Mouse (Mus musculus) inflammation-experienced regulatory T-cells, adult 6 months (primary cell): ENCODE data around the gene Ifna12. TPM values are rescaled to one million over a fixed set of nuclear protein-coding genes. Genes with fewer than 3 reads are reported as not detected.
"Not testable (repeated sequence)": the region's sequence is repeated elsewhere in the genome, so short reads cannot be mapped to it uniquely, and the experiment has no call there.

Source experiments
- ATAC-seq: one replicate; pipeline ENCODE4 v1.8.0; 2017
- polyA plus RNA-seq, 3 experiments: library from polyadenylated mRNA; unstranded; fragments of 100-300 nt; shearing (Covaris generic); gene quantifications; one replicate each; pipeline ENCODE4 v1.2.1; 2017

Gene Ifna12
- polyA plus RNA-seq: not detected

DNA sequence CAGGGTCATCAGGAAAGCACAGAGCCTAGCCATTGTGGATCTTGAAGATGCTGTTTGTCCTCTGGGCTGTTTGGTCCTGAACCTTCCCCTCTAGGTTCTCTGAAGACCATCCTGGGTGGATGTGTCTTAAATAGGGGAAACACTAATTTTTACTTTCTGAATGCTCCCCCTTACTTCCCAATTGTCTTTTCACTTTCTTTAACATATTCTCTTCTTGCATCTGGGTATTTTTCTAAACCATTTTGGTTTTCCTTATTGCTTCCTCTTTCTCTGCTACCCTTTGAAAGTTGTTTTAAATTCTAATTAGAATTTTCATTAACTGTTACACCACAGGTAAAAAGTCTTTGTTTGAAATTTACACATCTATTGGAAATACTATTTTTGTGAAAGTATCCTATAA is at the start of gene Ifna12:
Ifna12 (minus strand) TSS at position 101 of the 400 bp plus-strand sequence.
- no peak for ATAC-seq

DNA sequence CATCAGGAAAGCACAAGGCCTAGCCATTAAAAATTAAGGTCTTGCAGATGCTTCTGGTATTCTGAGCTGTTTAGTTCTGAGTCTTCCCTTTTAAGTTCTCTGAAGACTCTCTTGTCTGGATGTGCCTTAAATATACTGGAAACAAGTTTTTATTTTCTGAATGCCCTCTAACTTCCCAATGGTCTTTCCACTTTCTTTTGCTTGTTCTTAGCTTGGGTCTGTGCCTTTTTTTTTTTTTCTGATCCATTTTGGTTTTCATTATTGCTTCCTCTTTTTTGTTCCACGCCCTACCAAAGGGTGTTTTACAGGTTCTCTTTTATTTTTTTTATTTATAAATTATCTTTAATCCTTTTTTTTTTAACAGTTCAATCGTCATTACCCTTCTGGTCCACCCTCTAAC is 41.2 kb upstream of the Ifna12 start, which contains the start of gene Ifna13:
Ifna13 (minus strand) TSS at position 101 of the 400 bp plus-strand sequence.
- ATAC-seq: no peak

DNA sequence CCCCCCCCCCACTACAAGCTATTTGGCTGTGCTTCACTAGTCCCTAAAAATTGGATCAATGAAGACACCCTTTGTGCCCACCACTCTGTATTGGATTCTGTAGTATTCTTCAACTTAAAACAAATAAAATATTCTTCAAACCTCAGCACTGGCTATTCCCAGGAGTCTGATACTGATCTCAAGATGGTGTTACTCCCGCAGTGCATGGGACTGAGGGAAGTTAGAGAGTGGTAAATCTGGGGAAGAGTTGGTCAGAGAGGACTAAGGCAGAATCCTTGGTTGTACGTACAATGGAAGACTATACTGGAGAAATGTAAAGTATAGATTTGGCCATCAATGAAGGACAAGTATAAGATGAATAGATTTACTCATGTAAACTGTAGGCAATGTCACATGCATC is 39.4 kb upstream of the Ifna12 start:
- no peak for ATAC-seq

DNA sequence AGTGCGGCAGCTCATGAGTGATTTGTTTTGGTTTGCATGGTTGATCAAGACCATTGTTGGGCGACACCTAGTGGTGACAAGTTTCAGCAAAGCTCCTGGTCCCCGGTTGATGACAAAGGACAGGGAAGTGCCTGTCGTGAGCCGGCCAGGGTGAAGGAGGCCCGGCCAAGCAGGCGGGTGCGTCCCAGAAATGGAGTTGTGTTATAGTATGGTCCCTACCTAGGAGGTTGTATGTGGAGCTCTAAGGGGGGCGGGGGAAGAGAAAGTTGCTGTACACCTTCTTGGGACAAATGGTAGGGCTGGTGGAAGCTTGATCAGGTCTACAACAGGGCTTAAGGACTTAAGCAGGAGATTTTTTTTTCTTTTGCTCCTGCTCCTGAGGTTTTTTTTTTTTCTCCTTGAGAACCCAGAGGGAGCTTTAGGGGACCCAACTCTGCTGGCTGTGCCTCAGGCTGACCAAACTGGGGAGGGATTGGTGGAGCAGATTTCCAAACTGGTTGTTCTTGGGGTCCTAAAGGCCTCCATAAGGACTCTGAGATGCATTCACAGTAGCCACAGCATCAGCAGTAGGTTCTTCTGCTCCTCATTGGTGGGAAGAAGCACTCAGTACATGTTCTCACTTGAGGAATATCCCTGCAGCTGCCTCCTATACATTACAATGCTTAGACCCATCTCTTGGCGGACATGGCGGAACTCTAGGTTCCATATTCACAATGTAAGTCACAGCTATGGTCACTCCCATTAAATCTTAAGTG is 38.1 kb upstream of the Ifna12 start:
- peak; percentile 93 for ATAC-seq

DNA sequence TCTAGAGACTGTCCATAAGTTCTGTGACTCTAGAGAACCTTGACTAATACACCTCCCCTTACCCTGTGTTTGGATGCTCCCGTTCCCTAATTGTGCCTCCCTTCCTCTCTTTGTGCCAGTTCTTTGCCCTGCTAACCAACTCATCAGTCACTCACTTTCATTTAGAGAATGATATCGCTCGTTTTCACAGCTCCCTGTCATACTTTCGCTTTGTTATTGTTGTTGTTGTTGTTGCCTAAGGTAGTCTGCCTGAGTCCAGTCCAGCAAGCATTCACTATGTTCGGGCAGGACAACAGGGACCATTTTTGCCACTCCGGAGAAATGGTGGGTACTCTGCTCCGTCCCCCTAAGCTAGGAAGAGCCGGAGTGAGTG is 37.5 kb upstream of the Ifna12 start:
- peak; percentile 62 for ATAC-seq

DNA sequence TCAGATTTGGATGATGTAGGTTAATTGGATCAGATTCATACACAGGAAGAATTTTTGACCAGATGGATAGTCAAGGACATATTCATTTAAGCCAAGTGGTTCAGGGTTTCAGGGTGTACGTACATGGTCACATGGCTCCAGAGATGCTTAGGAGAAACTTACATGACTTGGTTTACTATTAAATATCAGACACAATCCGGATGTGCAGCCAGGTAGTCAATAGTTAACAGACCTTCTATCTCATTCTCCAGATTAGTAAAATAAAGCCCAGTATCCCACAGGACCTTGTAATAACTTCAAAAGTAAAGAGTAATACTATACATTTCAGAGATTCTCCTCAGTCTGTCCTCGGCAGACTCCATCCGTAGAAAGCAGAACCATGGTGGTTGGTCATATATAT is 31.1 kb upstream of the Ifna12 start, which contains the start of gene C87499:
C87499 (minus strand) TSS at position 101 of the 400 bp plus-strand sequence.
- no peak for ATAC-seq

DNA sequence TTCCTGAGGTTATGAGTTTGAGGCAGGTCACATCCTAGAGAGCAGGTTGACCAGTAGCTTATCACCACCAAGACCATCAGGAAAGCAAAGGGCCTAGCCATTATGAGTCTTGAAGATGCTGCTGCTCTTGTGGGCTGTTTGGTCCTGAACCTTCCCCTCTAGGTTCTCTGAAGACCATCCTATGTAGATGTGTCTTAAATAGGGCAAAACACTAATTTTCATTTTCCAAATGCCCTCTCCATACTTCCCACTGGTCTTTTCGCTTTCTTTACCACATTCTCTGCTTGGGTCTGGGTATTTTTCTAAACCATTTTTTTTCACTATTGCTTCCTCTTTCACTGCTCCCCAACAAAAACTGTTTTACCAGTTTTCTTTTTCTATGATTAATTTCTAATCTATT is 10.9 kb downstream of the Ifna12 start, which contains the start of gene Ifna9:
Ifna9 (minus strand) TSS at position 101 of the 400 bp plus-strand sequence.
- no peak for ATAC-seq

DNA sequence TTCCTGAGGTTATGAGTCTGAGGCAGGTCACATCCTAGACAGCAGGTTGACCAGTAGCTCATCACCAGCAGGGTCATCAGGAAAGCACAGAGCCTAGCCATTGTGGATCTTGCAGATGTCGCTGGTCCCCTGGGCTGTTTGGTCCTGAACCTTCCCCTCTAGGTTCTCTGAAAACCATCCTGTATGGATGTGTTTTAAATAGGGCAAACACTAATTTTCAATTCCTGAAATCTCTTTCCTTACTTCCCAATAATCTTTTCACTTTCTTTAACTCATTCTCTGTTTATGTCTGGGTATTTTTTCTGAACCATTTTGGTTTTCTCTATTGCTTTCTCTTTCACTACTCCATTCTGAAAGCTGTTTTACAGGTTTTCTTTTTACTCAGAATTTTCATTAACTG is 31.5 kb downstream of the Ifna12 start, which contains the start of gene Ifna14:
Ifna14 (minus strand) TSS at position 101 of the 400 bp plus-strand sequence.
- ATAC-seq: no peak

DNA sequence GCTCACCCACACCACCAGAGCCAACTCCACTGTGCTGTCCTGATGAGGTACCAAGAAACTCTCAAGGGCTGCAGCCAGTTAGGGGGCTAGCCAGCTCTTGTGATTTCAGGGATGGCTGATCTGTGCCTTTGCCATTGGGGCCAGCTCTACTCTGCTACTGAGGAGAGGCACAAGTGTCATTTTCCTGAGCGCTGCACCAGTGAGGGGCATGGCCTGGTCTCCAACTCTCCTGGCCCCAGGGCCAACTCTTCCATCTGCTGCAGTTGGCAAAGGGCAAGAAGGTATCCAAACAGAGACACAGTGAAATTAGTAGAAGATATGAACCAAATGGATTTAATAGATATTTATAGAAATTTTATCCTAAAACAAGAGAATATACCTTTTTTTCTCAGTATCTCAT is 41.4 kb downstream of the Ifna12 start:
- no peak for ATAC-seq

DNA sequence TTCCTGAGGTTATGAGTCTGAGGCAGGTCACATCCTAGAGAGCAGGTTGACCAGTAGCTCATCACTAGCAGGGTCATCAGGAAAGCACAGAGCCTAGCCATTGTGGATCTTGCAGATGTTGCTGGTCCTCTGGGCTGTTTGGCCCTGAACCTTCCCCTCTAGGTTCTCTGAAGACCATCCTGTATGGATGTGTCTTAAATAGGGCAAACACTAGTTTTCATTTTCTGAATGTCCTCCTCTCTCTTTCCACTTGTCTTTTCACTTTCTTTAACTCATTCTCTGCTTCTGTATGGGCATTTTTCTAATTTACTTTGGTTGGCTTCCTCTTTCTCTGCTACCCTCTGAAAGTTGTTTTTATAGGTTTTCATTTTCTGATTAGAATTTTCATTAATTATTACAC is 45.0 kb downstream of the Ifna12 start, which contains the start of gene Ifna15:
Ifna15 (minus strand) TSS at position 101 of the 400 bp plus-strand sequence.
- ATAC-seq: not testable (repeated sequence)

Other genes starting within 250 kb of the Ifna12 start
- gene Hacd4, start 164.4 kb downstream of the Ifna12 start, polyA plus RNA-seq: under 1 TPM; 0.15 to 0.31 (median 0.21) TPM
- not detected for gene Ifnb1, start 80.6 kb downstream of the Ifna12 start, polyA plus RNA-seq
- not detected for gene Ifna15, start 45.1 kb downstream of the Ifna12 start, polyA plus RNA-seq
- gene Ifna14, start 31.6 kb downstream of the Ifna12 start, polyA plus RNA-seq: not detected
- not detected for gene Ifna9, start 11.0 kb downstream of the Ifna12 start, polyA plus RNA-seq
- not detected for gene C87499, start 31.0 kb upstream of the Ifna12 start, polyA plus RNA-seq
- not detected for gene Ifna13, start 41.1 kb upstream of the Ifna12 start, polyA plus RNA-seq
- not detected for gene Ifna16, start 73.5 kb upstream of the Ifna12 start, polyA plus RNA-seq
- not detected for gene Ifna2, start 80.5 kb upstream of the Ifna12 start, polyA plus RNA-seq
- not detected for gene Ifnab, start 88.0 kb upstream of the Ifna12 start, polyA plus RNA-seq
- not detected for gene Gm26566, start 118.4 kb upstream of the Ifna12 start, polyA plus RNA-seq
- 10 to 100 TPM; 34.2 to 37.3 (median 35.5) TPM for gene Klhl9, start 119.1 kb upstream of the Ifna12 start, polyA plus RNA-seq
- not detected for gene Gm13271, start 151.5 kb upstream of the Ifna12 start, polyA plus RNA-seq
- gene Gm13283, start 156.7 kb upstream of the Ifna12 start, polyA plus RNA-seq: not detected
- gene Gm13290, start 170.5 kb upstream of the Ifna12 start, polyA plus RNA-seq: not detected
- gene Gm13289, start 173.5 kb upstream of the Ifna12 start, polyA plus RNA-seq: not detected
- not detected for gene Gm13272, start 176.5 kb upstream of the Ifna12 start, polyA plus RNA-seq
- gene Ifnz, start 178.8 kb upstream of the Ifna12 start, polyA plus RNA-seq: under 1 TPM in 1 of 3 experiments, not detected in 2; 0.58 TPM
- not detected for gene Gm13276, start 182.3 kb upstream of the Ifna12 start, polyA plus RNA-seq
- not detected for gene Gm13277, start 185.3 kb upstream of the Ifna12 start, polyA plus RNA-seq
- gene Gm13278, start 188.2 kb upstream of the Ifna12 start, polyA plus RNA-seq: not detected
- gene Gm13275, start 191.1 kb upstream of the Ifna12 start, polyA plus RNA-seq: not detected
- not detected for gene Gm13279, start 194.0 kb upstream of the Ifna12 start, polyA plus RNA-seq
- gene Gm13285, start 196.3 kb upstream of the Ifna12 start, polyA plus RNA-seq: 1 to 10 TPM in 1 of 3 experiments, under 1 TPM in 1, not detected in 1; 0.39 to 1.6 TPM
- gene Gm13287, start 199.9 kb upstream of the Ifna12 start, polyA plus RNA-seq: not detected
- not detected for gene Gm13288, start 202.2 kb upstream of the Ifna12 start, polyA plus RNA-seq
- not detected for gene Ifna7, start 212.9 kb upstream of the Ifna12 start, polyA plus RNA-seq
- gene Ifna11, start 216.6 kb upstream of the Ifna12 start, polyA plus RNA-seq: not detected
- gene Ifna6, start 224.0 kb upstream of the Ifna12 start, polyA plus RNA-seq: not detected
- not detected for gene Ifna5, start 232.1 kb upstream of the Ifna12 start, polyA plus RNA-seq
- under 1 TPM in 1 of 3 experiments, not detected in 2; 0.63 TPM for gene Ifna4, start 238.5 kb upstream of the Ifna12 start, polyA plus RNA-seq
- gene Ifna1, start 246.7 kb upstream of the Ifna12 start, polyA plus RNA-seq: not detected